Mouse (Mus musculus): ENCODE measurements around the gene Rasal1. TPM values are rescaled to one million over a fixed set of nuclear protein-coding genes. Genes with fewer than 3 reads are reported as not detected.

Rasal1 gene
- polyA plus RNA-seq, 1 experiment from 2014 or later, result not detected

- under 1% methylated on average over 25 of the region's 34 CpGs for WGBS
- peaks cover 47% of the 10 kb centered on the region for H3K27me3 ChIP-seq (ENCODE audit: control insufficient read depth, insufficient read depth, low read length)
- no peak overlapping the region; the same call in 1 of the 2 replicates for H3K27ac ChIP-seq (ENCODE audit: low read depth, low read length)
- H3K4me2 ChIP-seq, result peak overlapping the region; percentile 78
- peaks cover 19% of the 10 kb centered on the region for H3K4me1 ChIP-seq (ENCODE audit: control insufficient read depth, insufficient read depth, low read length)
- no peaks in the 10 kb centered on the region for H3K9me3 ChIP-seq (ENCODE audit: control insufficient read depth, low read length)
- H3K36me3 ChIP-seq (ENCODE audit: control insufficient read depth, insufficient read depth, low read length), result no peaks in the 10 kb centered on the region
- H3K4me3 ChIP-seq (ENCODE audit: low read depth, low read length), result peak overlapping the region; percentile 44
- DNase-seq (ENCODE audit: low spot score, missing footprints) (no peak), ATAC-seq (ENCODE audit: low FRiP score) (peak; percentile 30; the same call in 1 of the 2 replicates)
- peak overlapping the region; percentile 73 for H3K9ac ChIP-seq (ENCODE audit: low read length)
Measured at GRCm38 (mm10) chr5:120710826-120711248, 62.2 kb downstream of the Rasal1 start.

DNA sequence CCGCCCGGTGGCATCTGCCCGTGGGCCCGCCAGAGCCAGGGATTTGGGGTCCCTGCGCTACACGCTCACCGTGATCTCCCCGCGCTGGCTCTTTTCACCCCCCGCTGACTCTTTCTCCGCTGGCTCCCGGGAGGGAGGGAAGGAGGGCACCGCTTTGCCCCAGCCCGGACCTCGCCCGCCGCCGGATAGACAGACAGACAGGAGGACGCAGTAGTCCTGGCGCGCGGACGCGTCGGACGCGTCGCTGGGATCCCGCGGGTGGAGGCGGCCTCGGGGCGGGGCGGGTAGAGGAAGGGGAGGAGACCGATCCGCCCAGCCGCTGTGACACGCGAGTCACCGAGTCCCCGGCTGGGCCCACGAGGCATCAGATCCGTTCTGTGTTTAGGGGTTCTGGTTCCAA lies 62.8 kb downstream of the Rasal1 start:
- Histone ChIP-seq H3K36me3 (ENCODE audit: control insufficient read depth, insufficient read depth, low read length) (no peaks in the 10 kb centered on the region), H3K27ac (ENCODE audit: low read depth, low read length) (no peak overlapping the region), H3K4me2 (peak overlapping the region; percentile 78), H3K4me3 (ENCODE audit: low read depth, low read length) (peak overlapping the region; percentile 44), H3K4me1 (ENCODE audit: control insufficient read depth, insufficient read depth, low read length) (peaks cover 18% of the 10 kb centered on the region), H3K9ac (ENCODE audit: low read length) (peak overlapping the region; percentile 73), H3K27me3 (ENCODE audit: control insufficient read depth, insufficient read depth, low read length) (peaks cover 47% of the 10 kb centered on the region), H3K9me3 (ENCODE audit: control insufficient read depth, low read length) (no peaks in the 10 kb centered on the region)
- peak; percentile 91 for DNase-seq (ENCODE audit: low spot score, missing footprints)
- ATAC-seq (ENCODE audit: low FRiP score), result no peak
- under 1% methylated on average over 38 of the region's 43 CpGs for WGBS

GRCm38 (mm10) chr5:120711827-120712226 lies 63.2 kb downstream of the Rasal1 start, which contains the start of gene Dtx1:
Gene Dtx1, minus strand, starts transcription at chr5:120711927.
- Histone ChIP-seq H3K4me2 (peak within 1 kb of the TSS; percentile 78), H3K9me3 (ENCODE audit: control insufficient read depth, low read length) (no peaks in the 10 kb centered on the region), H3K27ac (ENCODE audit: low read depth, low read length) (no peak within 1 kb of the TSS; the same call in 1 of the 2 replicates), H3K4me1 (ENCODE audit: control insufficient read depth, insufficient read depth, low read length) (peaks cover 14% of the 10 kb centered on the region), H3K27me3 (ENCODE audit: control insufficient read depth, insufficient read depth, low read length) (peaks cover 47% of the 10 kb centered on the region), H3K9ac (ENCODE audit: low read length) (peak within 1 kb of the TSS; percentile 73), H3K4me3 (ENCODE audit: low read depth, low read length) (peak within 1 kb of the TSS; percentile 44), H3K36me3 (ENCODE audit: control insufficient read depth, insufficient read depth, low read length) (no peaks in the 10 kb centered on the region)
- peak; percentile 88 for DNase-seq (ENCODE audit: low spot score, missing footprints)
- WGBS, result 32% methylated on average over 3 of the region's 3 CpGs
- ATAC-seq (ENCODE audit: low FRiP score), result no peak

DNA sequence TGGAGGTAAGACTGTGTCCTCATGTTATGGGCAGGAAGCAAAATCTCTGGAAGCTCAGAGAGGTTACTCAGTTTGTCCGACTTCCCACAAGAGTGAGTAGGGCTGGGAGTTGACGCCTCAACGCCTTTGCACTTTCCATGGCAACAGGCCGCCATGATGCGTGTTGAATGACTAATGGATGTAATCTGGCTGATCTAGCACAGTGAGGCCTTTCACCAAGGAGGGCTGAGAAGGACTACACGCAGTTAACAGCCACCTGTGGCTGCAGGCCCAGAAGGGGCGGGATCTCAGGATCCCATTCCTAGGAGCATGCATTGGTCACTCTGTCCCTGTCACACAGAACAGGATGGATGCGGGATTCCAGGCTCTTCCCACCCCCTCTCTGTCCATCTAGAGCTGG lies 64.1 kb downstream of the Rasal1 start:
- no peaks in the 10 kb centered on the region for H3K9me3 ChIP-seq (ENCODE audit: control insufficient read depth, low read length)
- DNase-seq (ENCODE audit: low spot score, missing footprints) (no peak), ATAC-seq (ENCODE audit: low FRiP score) (no peak)
- peaks cover 13% of the 10 kb centered on the region for H3K4me1 ChIP-seq (ENCODE audit: control insufficient read depth, insufficient read depth, low read length)
- H3K4me2 ChIP-seq, result no peak overlapping the region
- H3K9ac ChIP-seq (ENCODE audit: low read length), result no peak overlapping the region
- H3K27ac ChIP-seq (ENCODE audit: low read depth, low read length), result no peak overlapping the region
- 74% methylated on average over 8 of the region's 8 CpGs for whole genome bisulfite sequencing
- H3K4me3 ChIP-seq (ENCODE audit: low read depth, low read length), result no peak overlapping the region
- H3K27me3 ChIP-seq (ENCODE audit: control insufficient read depth, insufficient read depth, low read length), result peaks cover 47% of the 10 kb centered on the region
- H3K36me3 ChIP-seq (ENCODE audit: control insufficient read depth, insufficient read depth, low read length), result no peaks in the 10 kb centered on the region

GRCm38 (mm10) chr5:120714314-120714713 lies 65.7 kb downstream of the Rasal1 start:
- H3K4me3 ChIP-seq (ENCODE audit: low read depth, low read length), result no peak overlapping the region
- no peaks in the 10 kb centered on the region for H3K36me3 ChIP-seq (ENCODE audit: control insufficient read depth, insufficient read depth, low read length)
- H3K9ac ChIP-seq (ENCODE audit: low read length), result no peak overlapping the region
- ATAC-seq (ENCODE audit: low FRiP score) (no peak), DNase-seq (ENCODE audit: low spot score, missing footprints) (peak; percentile 98)
- H3K4me2 ChIP-seq, result no peak overlapping the region
- H3K27me3 ChIP-seq (ENCODE audit: control insufficient read depth, insufficient read depth, low read length), result peaks cover 42% of the 10 kb centered on the region
- 5% methylated on average over 16 of the region's 16 CpGs for WGBS
- H3K9me3 ChIP-seq (ENCODE audit: control insufficient read depth, low read length), result no peaks in the 10 kb centered on the region
- H3K4me1 ChIP-seq (ENCODE audit: control insufficient read depth, insufficient read depth, low read length), result peaks cover 13% of the 10 kb centered on the region
- H3K27ac ChIP-seq (ENCODE audit: low read depth, low read length), result no peak overlapping the region

GRCm38 (mm10) chr5:120717136-120717535 lies 68.5 kb downstream of the Rasal1 start:
- no peak for DNase-seq (ENCODE audit: low spot score, missing footprints)
- ATAC-seq (ENCODE audit: low FRiP score), result no peak
- Histone ChIP-seq H3K9ac (ENCODE audit: low read length) (no peak overlapping the region), H3K27ac (ENCODE audit: low read depth, low read length) (no peak overlapping the region), H3K27me3 (ENCODE audit: control insufficient read depth, insufficient read depth, low read length) (peaks cover 15% of the 10 kb centered on the region), H3K36me3 (ENCODE audit: control insufficient read depth, insufficient read depth, low read length) (no peaks in the 10 kb centered on the region), H3K9me3 (ENCODE audit: control insufficient read depth, low read length) (no peaks in the 10 kb centered on the region), H3K4me1 (ENCODE audit: control insufficient read depth, insufficient read depth, low read length) (no peaks in the 10 kb centered on the region), H3K4me3 (ENCODE audit: low read depth, low read length) (no peak overlapping the region), H3K4me2 (no peak overlapping the region)
- 82% methylated on average over 10 of the region's 10 CpGs for WGBS

DNA sequence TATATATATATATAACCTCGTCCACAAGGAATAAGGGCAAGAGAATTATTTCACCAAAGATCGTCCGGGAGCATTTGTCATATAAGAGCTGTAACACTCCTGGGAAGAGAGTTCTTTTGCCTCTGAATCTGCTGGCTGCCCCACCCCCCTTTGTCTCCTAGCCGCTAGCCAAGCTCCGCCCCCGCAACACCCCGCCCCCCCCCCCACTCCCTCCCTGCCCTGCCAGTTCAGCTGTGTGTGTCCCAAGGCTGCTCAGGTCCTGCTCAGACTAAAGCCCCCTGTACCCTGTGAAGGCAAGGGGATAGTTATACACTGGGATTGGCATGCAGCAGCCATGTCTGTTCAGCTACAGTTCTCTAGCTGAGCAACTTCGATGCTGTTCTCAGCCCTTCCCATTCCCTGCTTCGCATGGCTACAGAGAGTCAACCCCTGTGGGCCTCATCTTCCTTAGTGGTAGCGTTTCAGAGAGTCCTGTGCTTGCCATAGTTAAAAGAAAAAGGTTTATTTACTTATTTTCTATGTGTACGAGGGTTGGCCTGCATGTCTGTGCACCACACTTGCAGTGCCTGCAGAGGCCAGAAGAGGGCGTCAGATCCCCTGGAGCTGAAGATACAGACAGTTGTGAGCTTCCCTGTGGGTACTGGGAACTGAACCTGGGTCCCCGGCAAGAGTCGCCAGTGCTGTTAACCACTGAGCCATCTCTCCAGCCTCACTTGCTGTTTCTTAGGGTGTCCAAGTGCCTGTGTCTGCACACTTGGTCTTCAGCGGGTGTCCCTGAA lies 70.2 kb downstream of the Rasal1 start:
- Histone ChIP-seq H3K27ac (ENCODE audit: low read depth, low read length) (no peak overlapping the region), H3K4me2 (no peak overlapping the region), H3K4me3 (ENCODE audit: low read depth, low read length) (no peak overlapping the region), H3K36me3 (ENCODE audit: control insufficient read depth, insufficient read depth, low read length) (no peaks in the 10 kb centered on the region), H3K9ac (ENCODE audit: low read length) (no peak overlapping the region), H3K4me1 (ENCODE audit: control insufficient read depth, insufficient read depth, low read length) (no peaks in the 10 kb centered on the region), H3K27me3 (ENCODE audit: control insufficient read depth, insufficient read depth, low read length) (peaks cover 1% of the 10 kb centered on the region), H3K9me3 (ENCODE audit: control insufficient read depth, low read length) (no peaks in the 10 kb centered on the region)
- WGBS, result 54% methylated on average over 15 of the region's 15 CpGs
- DNase-seq (ENCODE audit: low spot score, missing footprints) (no peak), ATAC-seq (ENCODE audit: low FRiP score) (no peak)

DNA sequence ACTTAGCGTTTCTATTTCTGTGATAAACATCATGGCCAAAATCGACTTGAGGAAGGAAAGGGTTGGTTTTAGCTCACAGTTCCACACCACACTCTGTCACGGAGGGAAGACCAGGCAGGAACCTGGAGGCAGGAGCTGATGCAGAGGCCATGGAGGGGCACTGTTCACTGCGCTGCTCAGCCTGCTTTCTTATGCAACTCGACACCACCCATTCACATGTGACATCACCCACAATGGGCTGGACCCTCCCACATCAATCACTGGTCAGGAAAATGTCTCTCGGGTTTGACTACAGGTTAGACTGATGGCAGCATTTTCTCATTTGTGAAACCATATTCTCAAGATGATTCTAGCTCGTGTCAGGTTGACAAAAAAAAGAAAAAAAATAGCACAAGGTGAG lies 72.4 kb downstream of the Rasal1 start:
- H3K9ac ChIP-seq (ENCODE audit: low read length), result no peak overlapping the region
- DNase-seq (ENCODE audit: low spot score, missing footprints) (no peak), ATAC-seq (ENCODE audit: low FRiP score) (no peak)
- no peak overlapping the region for H3K4me2 ChIP-seq
- 66% methylated on average over 7 of the region's 7 CpGs for WGBS
- H3K9me3 ChIP-seq (ENCODE audit: control insufficient read depth, low read length), result no peaks in the 10 kb centered on the region
- no peaks in the 10 kb centered on the region for H3K36me3 ChIP-seq (ENCODE audit: control insufficient read depth, insufficient read depth, low read length)
- no peak overlapping the region for H3K27ac ChIP-seq (ENCODE audit: low read depth, low read length)
- no peaks in the 10 kb centered on the region for H3K27me3 ChIP-seq (ENCODE audit: control insufficient read depth, insufficient read depth, low read length)
- H3K4me3 ChIP-seq (ENCODE audit: low read depth, low read length), result no peak overlapping the region
- no peaks in the 10 kb centered on the region for H3K4me1 ChIP-seq (ENCODE audit: control insufficient read depth, insufficient read depth, low read length)

DNA sequence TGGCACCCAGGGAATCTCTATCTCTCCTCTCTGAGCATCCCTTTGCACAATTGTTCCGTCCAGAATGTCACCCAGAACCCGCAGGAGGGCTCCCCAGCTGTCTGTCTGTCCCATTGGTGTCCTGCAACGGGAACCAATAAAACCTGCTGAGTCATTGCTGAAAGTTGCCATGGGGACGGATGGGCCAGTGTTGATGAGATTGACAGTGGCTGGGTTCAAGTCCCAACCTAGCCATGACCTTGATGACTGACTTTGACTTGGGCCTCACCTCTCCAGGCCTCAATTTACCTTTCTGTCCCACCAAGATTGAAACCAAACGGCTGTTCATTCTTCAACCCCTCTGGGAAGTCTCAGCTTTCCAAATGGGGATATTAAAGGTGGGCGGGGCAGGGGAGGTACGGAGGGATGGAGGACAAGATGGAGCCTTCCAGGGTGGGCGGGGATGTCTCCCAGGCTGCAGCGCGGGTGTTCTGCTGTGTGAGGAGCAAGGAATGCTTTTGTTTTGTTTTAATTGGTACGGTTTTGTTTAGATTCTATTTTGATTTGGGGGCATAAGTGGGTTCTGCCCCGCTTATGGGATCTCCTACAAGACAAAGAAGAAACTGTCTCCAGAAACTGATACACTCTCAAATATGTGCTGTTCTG lies 77.3 kb downstream of the Rasal1 start:
- Histone ChIP-seq H3K27me3 (ENCODE audit: control insufficient read depth, insufficient read depth, low read length) (no peaks in the 10 kb centered on the region), H3K27ac (ENCODE audit: low read depth, low read length) (no peak overlapping the region), H3K4me1 (ENCODE audit: control insufficient read depth, insufficient read depth, low read length) (no peaks in the 10 kb centered on the region), H3K9me3 (ENCODE audit: control insufficient read depth, low read length) (no peaks in the 10 kb centered on the region), H3K4me2 (no peak overlapping the region), H3K36me3 (ENCODE audit: control insufficient read depth, insufficient read depth, low read length) (no peaks in the 10 kb centered on the region), H3K4me3 (ENCODE audit: low read depth, low read length) (no peak overlapping the region), H3K9ac (ENCODE audit: low read length) (no peak overlapping the region)
- ATAC-seq (ENCODE audit: low FRiP score) (no peak), DNase-seq (ENCODE audit: low spot score, missing footprints) (no peak)
- 63% methylated on average over 12 of the region's 12 CpGs for WGBS

Measured in midbrain, embryonic 11.5 days (tissue).